Comparison of ENCODE assay signal across 7 mouse cellular contexts in genomic region chr8:111056158-111056663, GRCm38 (mm10). TPM values are rescaled to one million over a fixed set of nuclear protein-coding genes. Genes with fewer than 3 reads are reported as not detected.
DNase-seq lines count a peak whose midpoint lies in the region; ATAC-seq lines count a peak whose summit lies in the region.

Gene Exosc6 (plus strand): TSS chr8:111056339.

- H3K36me3 ChIP-seq in embryonic facial prominence, embryonic 10.5 days (replicated peaks) = peaks cover 72% of the 10 kb centered on the region
- H3K36me3 ChIP-seq in limb, embryonic 11.5 days (ENCODE audit: control insufficient read depth, insufficient read depth, low read length) = peaks cover 27% of the 10 kb centered on the region
- H3K36me3 ChIP-seq in midbrain, embryonic 14.5 days (ENCODE audit: control insufficient read depth, insufficient read depth, low read length) = peaks cover 57% of the 10 kb centered on the region

- peak within 1 kb of the TSS; percentile 96 for H3K4me3 ChIP-seq in embryonic facial prominence, embryonic 10.5 days
- peak within 1 kb of the TSS; percentile 89 for H3K4me3 ChIP-seq in limb, embryonic 11.5 days (ENCODE audit: low read depth, low read length)
- peak within 1 kb of the TSS; percentile 87 for H3K4me3 ChIP-seq in midbrain, embryonic 14.5 days (replicated peaks; ENCODE audit: low read depth, low read length)

- no peaks in the 10 kb centered on the region for H3K9me3 ChIP-seq in embryonic facial prominence, embryonic 10.5 days
- no peaks in the 10 kb centered on the region for H3K9me3 ChIP-seq in limb, embryonic 11.5 days (ENCODE audit: control insufficient read depth, low read length)
- no peaks in the 10 kb centered on the region for H3K9me3 ChIP-seq in midbrain, embryonic 14.5 days (ENCODE audit: control insufficient read depth, low read length)

- under 1% methylated on average over 68 of the region's 68 CpGs for WGBS in embryonic facial prominence, embryonic 10.5 days
- WGBS in limb, embryonic 11.5 days = under 1% methylated on average over 68 of the region's 68 CpGs
- WGBS in midbrain, embryonic 14.5 days = under 1% methylated on average over 68 of the region's 68 CpGs

- ATAC-seq in limb, embryonic 11.5 days (ENCODE audit: insufficient number of reproducible peaks, low FRiP score, low TSS enrichment, low read depth) = peak; percentile 88
- peak; percentile 93 for ATAC-seq in midbrain, embryonic 14.5 days (ENCODE audit: low FRiP score, low TSS enrichment)

- peak within 1 kb of the TSS; percentile 94 for H3K27ac ChIP-seq in embryonic facial prominence, embryonic 10.5 days (replicated peaks)
- peak within 1 kb of the TSS; percentile 56 for H3K27ac ChIP-seq in limb, embryonic 11.5 days (replicated peaks; ENCODE audit: low read depth, low read length)
- H3K27ac ChIP-seq in midbrain, embryonic 14.5 days (replicated peaks; ENCODE audit: low read depth, low read length) = peak within 1 kb of the TSS; percentile 75

- 0 out of 2 replicates have a peak, but pooled peaks cover 5% of the 10 kb centered on the region for H3K27me3 ChIP-seq in embryonic facial prominence, embryonic 10.5 days (replicated peaks; ENCODE audit: low read depth, poor library complexity, severe bottlenecking)
- H3K27me3 ChIP-seq in limb, embryonic 11.5 days (ENCODE audit: control insufficient read depth, insufficient read depth, low read length) = no peaks in the 10 kb centered on the region
- no peaks in the 10 kb centered on the region for H3K27me3 ChIP-seq in midbrain, embryonic 14.5 days (ENCODE audit: control insufficient read depth, insufficient read depth, low read length)

- H3K4me2 ChIP-seq in limb, embryonic 11.5 days (ENCODE audit: low read depth, severe bottlenecking) = peak within 1 kb of the TSS; percentile 99
- peak within 1 kb of the TSS; percentile 98 for H3K4me2 ChIP-seq in midbrain, embryonic 14.5 days (ENCODE audit: low read length)

- DNase-seq in adrenal gland, postnatal 10 days = peak; percentile 93
- DNase-seq in embryonic facial prominence, embryonic 10.5 days (ENCODE audit: low spot score) = peak; percentile 94
- DNase-seq in heart, adult 11 months = peak; percentile 99
- DNase-seq in kidney, adult 18-20 months = peak; percentile 93
- DNase-seq in limb, embryonic 11.5 days (ENCODE audit: low spot score) = peak; percentile 94
- DNase-seq in midbrain, embryonic 14.5 days = peak; percentile 98
- DNase-seq in spleen, adult 18-20 months = peak; percentile 83 to 90

- peak within 1 kb of the TSS; percentile 88 for H3K9ac ChIP-seq in limb, embryonic 11.5 days (ENCODE audit: low read length)
- H3K9ac ChIP-seq in midbrain, embryonic 14.5 days (replicated peaks; ENCODE audit: low read length) = peak within 1 kb of the TSS; percentile 73

- peaks cover 41% of the 10 kb centered on the region for H3K4me1 ChIP-seq in embryonic facial prominence, embryonic 10.5 days
- peaks cover 8% of the 10 kb centered on the region; the same call in 1 of the 2 replicates for H3K4me1 ChIP-seq in limb, embryonic 11.5 days (ENCODE audit: control insufficient read depth, insufficient read depth, low read length)
- H3K4me1 ChIP-seq in midbrain, embryonic 14.5 days (ENCODE audit: control insufficient read depth, insufficient read depth, low read length) = peaks cover 18% of the 10 kb centered on the region

RNA-seq across cellular contexts. Expression of gene Exosc6, which starts in this region (rescaled TPM):
- not detected for total RNA-seq in adrenal gland, postnatal 10 days (2021)
- polyA plus RNA-seq in embryonic facial prominence, embryonic 10.5 days (2016; fragmentation: Nextera tagmentation; extraction: Ambion mirVana) = 20.1 and 23.8 TPM in 2 replicates
- 31.1 and 35.1 TPM in 2 replicates for polyA plus RNA-seq in limb, embryonic 11.5 days (2014; fragmentation: Nextera tagmentation; extraction: Ambion mirVana)
- polyA plus RNA-seq in midbrain, embryonic 14.5 days (2014; fragmentation: Nextera tagmentation; extraction: Ambion mirVana) = not detected in 2 replicates

Comparison
In these comparisons a context has a peak if more than half of its experiments do, and no peak if none do; other contexts are left out.
1. Peak in every context shown above with its lines: DNase-seq, ATAC-seq, H3K4me3 ChIP-seq and H3K27ac ChIP-seq.
2. RNA of gene Exosc6 (polyA plus RNA-seq): 31.1 to 35.1 TPM in limb, embryonic 11.5 days and 20.1 to 23.8 TPM in embryonic facial prominence, embryonic 10.5 days; not detected in midbrain, embryonic 14.5 days; every median in the first group is over 10 times any median in the second.
3. Peak in DNase-seq in adrenal gland, postnatal 10 days; RNA of the gene not detected or under 1 TPM.
4. Peak in DNase-seq, ATAC-seq, H3K4me3 ChIP-seq, H3K27ac ChIP-seq, H3K9ac ChIP-seq and H3K4me2 ChIP-seq in midbrain, embryonic 14.5 days; RNA of the gene not detected or under 1 TPM.